Mouse (Mus musculus) NIH3T3 (cell line): ENCODE data around the gene Magea3.
"Not testable (repeated sequence)": the region's sequence is repeated elsewhere in the genome, so short reads cannot be mapped to it uniquely, and the experiment has no call there.

Experiments
- DNase-seq: peaks from one replicate; pipeline ENCODE4 v3.0.0-alpha.2; 2012; ENCODE audit warnings: low read depth

Magea3 gene

GRCm38 (mm10) chrX:154949405-154949804 is at the start of gene Magea3:
Magea3 (minus strand) TSS chrX:154949505.
- DNase-seq = not testable (repeated sequence)

DNA sequence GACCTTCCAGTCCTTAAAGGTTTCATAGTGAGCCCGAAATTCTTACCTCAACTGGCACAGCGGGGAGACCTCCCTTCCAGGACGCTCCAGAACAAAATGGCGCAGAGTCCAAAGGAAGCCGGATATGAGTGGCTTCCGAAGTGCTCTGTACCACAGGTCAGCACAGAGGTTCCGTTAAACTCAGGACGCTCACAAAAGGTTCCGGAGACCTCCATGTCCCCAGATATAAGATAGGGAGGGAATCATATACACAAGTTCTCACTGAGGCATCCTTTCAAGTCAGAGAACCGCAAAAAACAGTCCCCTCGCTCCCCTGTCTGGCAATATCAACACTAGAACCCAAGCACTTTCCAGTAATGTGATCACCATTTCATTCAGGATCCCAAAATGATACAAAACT is 46.4 kb upstream of the Magea3 start, which contains the start of gene Magea8:
Gene Magea8, minus strand, starts transcription at position 101 of the 400 bp plus-strand sequence.
- not testable (repeated sequence) for DNase-seq

DNA sequence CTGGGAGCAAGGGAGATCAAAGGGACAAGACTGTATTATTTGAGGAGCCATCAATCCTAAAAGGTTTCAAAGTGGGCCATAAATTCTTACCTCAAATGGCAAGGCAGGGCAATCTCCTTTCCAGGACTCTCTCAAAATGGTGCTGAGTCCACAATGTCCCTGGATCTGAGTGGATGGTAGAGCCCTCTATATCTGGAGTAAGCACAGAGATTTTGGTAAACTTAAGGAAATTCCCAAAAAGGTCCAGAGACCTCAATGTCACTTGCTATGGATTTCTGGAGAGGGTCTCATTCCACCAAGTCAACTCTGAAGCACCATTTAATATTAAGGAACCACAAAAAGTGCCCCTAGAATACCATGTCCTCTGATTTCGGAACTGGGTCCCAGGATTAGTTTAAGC is 13.4 kb downstream of the Magea3 start, which contains the start of gene Magea6:
Gene Magea6, minus strand, starts transcription at position 101 of the 400 bp plus-strand sequence.
- DNase-seq = not testable (repeated sequence)
